Mouse (Mus musculus) frontal cortex, postnatal 10 days (tissue): ENCODE measurements around the gene Btbd35f9.
"Not testable (repeated sequence)": the region's sequence is repeated elsewhere in the genome, so short reads cannot be mapped to it uniquely, and the experiment has no call there.

Experiments
- DNase-seq, 2 experiments: peaks; one replicate each; pipeline ENCODE4 v3.0.0; 2022; ENCODE audit warnings: low spot score in 2 of 2, mixed read lengths in 1 of 2

Gene Btbd35f9

DNA sequence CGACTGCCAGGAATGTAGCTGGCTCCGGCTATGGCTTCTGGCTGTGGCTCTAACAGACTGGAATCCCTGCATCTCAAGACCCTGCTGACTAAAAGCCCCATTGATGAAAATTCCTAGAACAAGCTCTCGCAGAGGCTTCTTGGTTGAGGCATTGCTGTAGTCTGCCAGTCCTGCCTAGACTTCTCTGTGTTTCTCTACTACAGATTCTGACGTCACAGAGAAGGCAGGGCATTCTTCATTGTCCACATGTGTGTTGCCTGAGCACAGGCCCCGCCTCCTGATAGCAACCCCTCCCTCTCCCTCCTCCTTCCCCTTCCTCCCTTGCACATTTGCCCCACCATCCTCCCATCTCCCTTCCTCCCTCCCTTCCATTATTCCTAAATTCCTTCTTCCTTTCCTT is at the start of gene Btbd35f9:
Gene Btbd35f9 (minus strand): TSS at position 101 of the 400 bp plus-strand sequence.
- DNase-seq: not testable (repeated sequence)
